ENCODE assay signal across 9 mouse cellular contexts in the genomic region with DNA sequence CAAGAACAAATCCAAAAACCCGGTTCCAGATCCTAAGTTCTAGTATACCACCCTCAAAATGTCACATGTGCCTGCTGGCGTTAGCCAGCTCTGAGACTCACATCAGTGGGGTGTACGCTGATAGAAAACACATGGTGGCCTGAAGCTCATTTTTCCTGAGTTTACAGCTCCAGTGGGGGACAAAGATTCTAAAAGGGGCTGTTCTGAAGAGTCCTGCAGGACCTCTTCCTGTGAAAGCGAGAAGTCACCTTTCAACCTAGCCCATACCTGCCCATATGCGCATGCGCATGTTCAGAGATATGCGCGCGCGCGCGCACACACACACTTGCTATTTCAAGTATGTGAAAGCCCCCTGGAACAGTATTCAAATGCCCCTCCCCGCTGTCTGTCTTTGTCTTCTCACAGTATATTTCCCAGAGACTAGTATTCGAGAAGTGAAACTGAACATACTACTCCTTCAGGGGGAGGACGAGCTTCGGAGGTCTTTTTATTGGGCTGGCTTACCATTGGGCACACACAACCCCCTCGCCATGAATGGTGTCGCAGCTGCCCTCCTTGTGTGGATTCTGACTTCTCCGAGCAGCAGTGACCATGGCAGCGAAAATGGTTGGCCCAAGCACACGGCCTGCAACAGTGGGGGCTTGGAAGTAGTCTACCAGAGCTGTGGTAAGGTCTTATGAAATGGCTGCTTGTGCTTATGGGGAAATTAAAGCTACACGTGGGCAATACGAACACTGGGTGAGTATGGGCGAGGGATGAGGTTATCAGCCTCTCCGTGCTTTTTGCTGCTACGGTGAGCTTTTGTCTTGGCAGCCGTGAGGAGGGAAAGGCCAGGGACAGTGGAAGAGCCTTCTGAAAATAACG. TPM values are rescaled to one million over a fixed set of nuclear protein-coding genes. Genes with fewer than 3 reads are reported as not detected.
DNase-seq lines count a peak whose midpoint lies in the region; ATAC-seq and TF ChIP-seq lines count a peak whose summit lies in the region.
"Had no signal": no experiment of that assay in that cellular context is flagged by ENCODE, and none has a peak within 500 bp of the region (broad histone marks: within the 10 kb centered on the region; RNA-seq: fewer than 3 reads in every experiment).

Gene Ly86 (plus strand): TSS at position 300 of the 864 bp plus-strand sequence.

- H3K9me3 ChIP-seq in midbrain, postnatal 0 days (ENCODE audit: low read length): no peaks in the 10 kb centered on the region
- H3K9me3 ChIP-seq in midbrain, embryonic 11.5 days (ENCODE audit: control insufficient read depth, low read length): no peaks in the 10 kb centered on the region
- H3K9me3 ChIP-seq in embryonic facial prominence, embryonic 13.5 days: no peaks in the 10 kb centered on the region; the same call in 1 of the 2 replicates
- H3K9me3 ChIP-seq in lung, embryonic 14.5 days (ENCODE audit: low read depth, low read length): no peaks in the 10 kb centered on the region
- no peaks in the 10 kb centered on the region for H3K9me3 ChIP-seq in forebrain, embryonic 11.5 days (ENCODE audit: control insufficient read depth, low read length)
- H3K9me3 ChIP-seq: liver, embryonic 13.5 days had no signal

- DNase-seq in midbrain, postnatal 0 days (ENCODE audit: low spot score): no peak
- DNase-seq in midbrain, embryonic 11.5 days (ENCODE audit: low spot score, missing footprints): no peak
- DNase-seq in lung, embryonic 14.5 days: peak; percentile 78
- peak; percentile 23 to 65 for DNase-seq in spleen, postnatal 4 days (ENCODE audit: low spot score in 2 of 2)
- DNase-seq in kidney, postnatal 36 days: no peak
- no peak for DNase-seq in forebrain, embryonic 11.5 days (ENCODE audit: low spot score)
- DNase-seq: cerebellum, adult 11 months; liver, embryonic 13.5 days had no signal

- no peaks in the 10 kb centered on the region for H3K36me3 ChIP-seq in midbrain, postnatal 0 days (ENCODE audit: insufficient read depth, low read length)
- H3K36me3 ChIP-seq in midbrain, embryonic 11.5 days (ENCODE audit: control insufficient read depth, insufficient read depth, low read length): no peaks in the 10 kb centered on the region
- H3K36me3 ChIP-seq in embryonic facial prominence, embryonic 13.5 days: no peaks in the 10 kb centered on the region
- no peaks in the 10 kb centered on the region for H3K36me3 ChIP-seq in lung, embryonic 14.5 days (ENCODE audit: insufficient read depth)
- no peaks in the 10 kb centered on the region for H3K36me3 ChIP-seq in forebrain, embryonic 11.5 days (ENCODE audit: control insufficient read depth, insufficient read depth, low read length)
- H3K36me3 ChIP-seq: liver, embryonic 13.5 days had no signal

- H3K4me1 ChIP-seq in midbrain, postnatal 0 days (ENCODE audit: insufficient read depth, low read length): no peaks in the 10 kb centered on the region
- H3K4me1 ChIP-seq in midbrain, embryonic 11.5 days (ENCODE audit: control insufficient read depth, insufficient read depth, low read length): no peaks in the 10 kb centered on the region
- peaks cover 9% of the 10 kb centered on the region; the same call in 1 of the 2 replicates for H3K4me1 ChIP-seq in embryonic facial prominence, embryonic 13.5 days
- H3K4me1 ChIP-seq in lung, embryonic 14.5 days (ENCODE audit: insufficient read depth): no peaks in the 10 kb centered on the region
- no peaks in the 10 kb centered on the region for H3K4me1 ChIP-seq in forebrain, embryonic 11.5 days (replicated peaks; ENCODE audit: control insufficient read depth, insufficient read depth, low read length)

- no peak within 1 kb of the TSS for H3K9ac ChIP-seq in midbrain, postnatal 0 days (replicated peaks; ENCODE audit: low read length, poor library complexity, severe bottlenecking)
- no peak within 1 kb of the TSS for H3K9ac ChIP-seq in midbrain, embryonic 11.5 days (ENCODE audit: low read length)
- no peak within 1 kb of the TSS for H3K9ac ChIP-seq in embryonic facial prominence, embryonic 13.5 days
- H3K9ac ChIP-seq in lung, embryonic 14.5 days: no peak within 1 kb of the TSS
- H3K9ac ChIP-seq in forebrain, embryonic 11.5 days (ENCODE audit: low read length): no peak within 1 kb of the TSS
- H3K9ac ChIP-seq: liver, embryonic 13.5 days had no signal

- no peaks in the 10 kb centered on the region for H3K27me3 ChIP-seq in midbrain, postnatal 0 days (ENCODE audit: insufficient read depth, low read length)
- H3K27me3 ChIP-seq in midbrain, embryonic 11.5 days (ENCODE audit: control insufficient read depth, insufficient read depth, low read length): no peaks in the 10 kb centered on the region
- no peaks in the 10 kb centered on the region for H3K27me3 ChIP-seq in embryonic facial prominence, embryonic 13.5 days
- no peaks in the 10 kb centered on the region for H3K27me3 ChIP-seq in lung, embryonic 14.5 days (ENCODE audit: insufficient read depth, low read length)
- no peaks in the 10 kb centered on the region for H3K27me3 ChIP-seq in forebrain, embryonic 11.5 days (ENCODE audit: control insufficient read depth, insufficient read depth, low read length)
- H3K27me3 ChIP-seq: liver, embryonic 13.5 days had no signal

- no peak for TF ChIP-seq CTCF in midbrain, postnatal 0 days (IDR thresholded peaks at IDR 0.05)
- no peak for TF ChIP-seq CTCF in lung, embryonic 14.5 days (IDR thresholded peaks at IDR 0.05; ENCODE audit: low read depth)

- H3K4me3 ChIP-seq in midbrain, postnatal 0 days (ENCODE audit: low read depth, low read length): no peak within 1 kb of the TSS
- no peak within 1 kb of the TSS for H3K4me3 ChIP-seq in midbrain, embryonic 11.5 days (ENCODE audit: low read depth, low read length)
- H3K4me3 ChIP-seq in embryonic facial prominence, embryonic 13.5 days: no peak within 1 kb of the TSS
- no peak within 1 kb of the TSS for H3K4me3 ChIP-seq in lung, embryonic 14.5 days (ENCODE audit: low read depth, low read length)
- H3K4me3 ChIP-seq in forebrain, embryonic 11.5 days (ENCODE audit: low read depth, low read length): no peak within 1 kb of the TSS
- H3K4me3 ChIP-seq: liver, embryonic 13.5 days had no signal

- ATAC-seq in midbrain, postnatal 0 days (ENCODE audit: low FRiP score): no peak
- no peak for ATAC-seq in midbrain, embryonic 11.5 days (ENCODE audit: low FRiP score)
- ATAC-seq in embryonic facial prominence, embryonic 13.5 days (ENCODE audit: insufficient number of reproducible peaks, insufficient read depth, low FRiP score, low TSS enrichment, low read depth): no peak
- ATAC-seq in lung, embryonic 14.5 days (ENCODE audit: insufficient read depth): peak; percentile 60
- no peak for ATAC-seq in forebrain, embryonic 11.5 days (replicated peaks; ENCODE audit: low FRiP score)

- H3K27ac ChIP-seq in midbrain, postnatal 0 days (ENCODE audit: low read depth, low read length): no peak within 1 kb of the TSS
- no peak within 1 kb of the TSS for H3K27ac ChIP-seq in midbrain, embryonic 11.5 days (ENCODE audit: low read depth, low read length)
- H3K27ac ChIP-seq in embryonic facial prominence, embryonic 13.5 days: peak within 1 kb of the TSS; percentile 28
- no peak within 1 kb of the TSS for H3K27ac ChIP-seq in lung, embryonic 14.5 days (ENCODE audit: low read depth)
- no peak within 1 kb of the TSS for H3K27ac ChIP-seq in forebrain, embryonic 11.5 days (ENCODE audit: low read depth, low read length)
- H3K27ac ChIP-seq: liver, embryonic 13.5 days had no signal

- WGBS in midbrain, postnatal 0 days: 90% methylated on average over 28 of the region's 28 CpGs
- 93% methylated on average over 28 of the region's 28 CpGs for WGBS in midbrain, embryonic 11.5 days
- WGBS in embryonic facial prominence, embryonic 13.5 days: 79% methylated on average over 28 of the region's 28 CpGs
- WGBS in lung, embryonic 14.5 days: 85% methylated on average over 28 of the region's 28 CpGs
- 91% methylated on average over 28 of the region's 28 CpGs for whole genome bisulfite sequencing in forebrain, embryonic 11.5 days

- no peak within 1 kb of the TSS for H3K4me2 ChIP-seq in midbrain, postnatal 0 days (ENCODE audit: low read depth, low read length, poor library complexity, severe bottlenecking)
- no peak within 1 kb of the TSS for H3K4me2 ChIP-seq in midbrain, embryonic 11.5 days
- no peak within 1 kb of the TSS for H3K4me2 ChIP-seq in embryonic facial prominence, embryonic 13.5 days
- no peak within 1 kb of the TSS for H3K4me2 ChIP-seq in lung, embryonic 14.5 days
- H3K4me2 ChIP-seq in forebrain, embryonic 11.5 days (ENCODE audit: low read depth, low read length, severe bottlenecking): no peak within 1 kb of the TSS
- H3K4me2 ChIP-seq: liver, embryonic 13.5 days had no signal

RNA-seq across cellular contexts. Expression of gene Ly86, which starts in this region (rescaled TPM):
- 6.5 and 11.5 TPM in 2 replicates for total RNA-seq in midbrain, postnatal 0 days (2014; rRNA removed)
- polyA plus RNA-seq in midbrain, postnatal 0 days (2015; fragmentation: Nextera tagmentation; extraction: Ambion mirVana): 10.2 and 11.0 TPM in 2 replicates
- polyA plus RNA-seq in midbrain, embryonic 11.5 days (2014; fragmentation: Nextera tagmentation; extraction: Ambion mirVana): 5.8 and 7.0 TPM in 2 replicates
- 6.3 and 6.9 TPM in 2 replicates for polyA plus RNA-seq in embryonic facial prominence, embryonic 13.5 days (2015; fragmentation: Nextera tagmentation; extraction: Ambion mirVana)
- polyA plus RNA-seq in lung, embryonic 14.5 days (2014; fragmentation: Nextera tagmentation; extraction: Ambion mirVana): 11.9 and 15.1 TPM in 2 replicates
- 3.5 and 4.0 TPM in 2 replicates for polyA plus RNA-seq in forebrain, embryonic 11.5 days (2014; fragmentation: Nextera tagmentation; extraction: Ambion mirVana)

Comparison
In these comparisons a context has a peak if more than half of its experiments do, and no peak if none do; other contexts are left out.
1. DNase-seq: peak in lung, embryonic 14.5 days (single experiment) and spleen, postnatal 4 days (2 of 2); none in midbrain, postnatal 0 days (single experiment), midbrain, embryonic 11.5 days (single experiment), kidney, postnatal 36 days (0 of 2) and forebrain, embryonic 11.5 days (single experiment).